ENCODE assay signal across 20 mouse cellular contexts in genomic region chr13:95780038-95780437, GRCm38 (mm10).
A peak's percentile ranks its signal among the peaks of the same experiment; 100 is the strongest.
DNase-seq lines count a peak whose midpoint lies in the region; ATAC-seq and TF ChIP-seq lines count a peak whose summit lies in the region.
"Had no signal": no experiment of that assay in that cellular context is flagged by ENCODE, and none has a peak within 500 bp of the region (broad histone marks: within the 10 kb centered on the region; RNA-seq: fewer than 3 reads in every experiment).

No protein-coding gene starts in this region.

- no peaks in the 10 kb centered on the region for H3K36me3 ChIP-seq in liver, adult 2 months (ENCODE audit: control insufficient read depth, insufficient read depth, low read length)
- H3K36me3 ChIP-seq in liver, embryonic 12.5 days = no peaks in the 10 kb centered on the region
- H3K36me3 ChIP-seq in embryonic facial prominence, embryonic 14.5 days (ENCODE audit: control insufficient read depth, insufficient read depth, low read length) = no peaks in the 10 kb centered on the region
- H3K36me3 ChIP-seq in hindbrain, embryonic 14.5 days (replicated peaks; ENCODE audit: control insufficient read depth, insufficient read depth) = no peaks in the 10 kb centered on the region
- H3K36me3 ChIP-seq: embryonic facial prominence, embryonic 13.5 days; heart, embryonic 13.5 days had no signal

- TF ChIP-seq CTCF in liver, adult 2 months (IDR thresholded peaks at IDR 0.05; ENCODE audit: low read depth, low read length) = no peak

- H3K4me2 ChIP-seq in liver, embryonic 12.5 days = no peak overlapping the region
- no peak overlapping the region for H3K4me2 ChIP-seq in embryonic facial prominence, embryonic 14.5 days (ENCODE audit: low read depth, low read length)
- H3K4me2 ChIP-seq in hindbrain, embryonic 14.5 days (replicated peaks) = no peak overlapping the region
- H3K4me2 ChIP-seq: forebrain, embryonic 13.5 days; heart, embryonic 13.5 days had no signal

- ATAC-seq in liver, embryonic 12.5 days = no peak
- no peak for ATAC-seq in embryonic facial prominence, embryonic 14.5 days (ENCODE audit: low read depth)
- no peak for ATAC-seq in hindbrain, embryonic 14.5 days (ENCODE audit: low FRiP score)
- ATAC-seq: activated CD4-positive, CD25-positive, alpha-beta regulatory T cell, adult 4 months; forebrain, embryonic 13.5 days; forebrain, postnatal 0 days; Patski had no signal

- H3K4me3 ChIP-seq in liver, adult 2 months (ENCODE audit: insufficient read depth, low read depth, low read length) = no peak overlapping the region
- H3K4me3 ChIP-seq in liver, embryonic 12.5 days = no peak overlapping the region
- no peak overlapping the region for H3K4me3 ChIP-seq in embryonic facial prominence, embryonic 14.5 days (ENCODE audit: low read depth, low read length)
- no peak overlapping the region for H3K4me3 ChIP-seq in hindbrain, embryonic 14.5 days (replicated peaks; ENCODE audit: low read length)
- H3K4me3 ChIP-seq: embryonic facial prominence, embryonic 13.5 days; forebrain, embryonic 13.5 days; gastrocnemius, adult 2 months; heart, embryonic 13.5 days had no signal

- peaks cover 71% of the 10 kb centered on the region for H3K4me1 ChIP-seq in liver, adult 2 months (ENCODE audit: control insufficient read depth, insufficient read depth, low read length)
- peaks cover 48% of the 10 kb centered on the region for H3K4me1 ChIP-seq in liver, embryonic 12.5 days
- H3K4me1 ChIP-seq in embryonic facial prominence, embryonic 14.5 days (ENCODE audit: control insufficient read depth, insufficient read depth, low read length) = peaks cover 16% of the 10 kb centered on the region
- H3K4me1 ChIP-seq in hindbrain, embryonic 14.5 days (replicated peaks; ENCODE audit: control insufficient read depth, insufficient read depth, low read length) = peaks cover 7% of the 10 kb centered on the region; the same call in 1 of the 2 replicates

- H3K27ac ChIP-seq in liver, adult 2 months (replicated peaks; ENCODE audit: insufficient read depth, low read depth, low read length) = peak overlapping the region; percentile 15
- no peak overlapping the region for H3K27ac ChIP-seq in liver, embryonic 12.5 days
- H3K27ac ChIP-seq in embryonic facial prominence, embryonic 14.5 days (replicated peaks; ENCODE audit: low read depth, low read length) = peak overlapping the region; percentile 28; the same call in 1 of the 2 replicates
- no peak overlapping the region for H3K27ac ChIP-seq in hindbrain, embryonic 14.5 days
- H3K27ac ChIP-seq: embryonic facial prominence, embryonic 13.5 days; forebrain, embryonic 13.5 days; gastrocnemius, adult 2 months; heart, embryonic 13.5 days had no signal

- peak; percentile 18 for DNase-seq in kidney, adult 9 months
- no peak for DNase-seq in kidney, postnatal 4 days
- peak; percentile 69 for DNase-seq in liver, adult 2 months (ENCODE audit: extremely low read depth, low read depth, low spot score)
- DNase-seq in embryonic facial prominence, embryonic 14.5 days (ENCODE audit: low spot score) = no peak
- DNase-seq in hindbrain, embryonic 14.5 days (ENCODE audit: low spot score) = no peak
- DNase-seq: adrenal gland, postnatal 14 days; cerebellum, adult 11-12 months; cerebellum, adult 9-10 months; cerebellum, postnatal 25 days; forebrain, postnatal 0 days; gastrocnemius, adult 2 months; gastrocnemius, postnatal 25 days; heart, postnatal 36 days had no signal

- WGBS in liver, adult 2 months = 50% methylated on average over 7 of the region's 7 CpGs
- WGBS in liver, embryonic 12.5 days (ENCODE audit: insufficient replicate concordance) = 74% methylated on average over 7 of the region's 7 CpGs
- WGBS in embryonic facial prominence, embryonic 14.5 days = 65% methylated on average over 7 of the region's 7 CpGs
- WGBS in hindbrain, embryonic 14.5 days = 82% methylated on average over 7 of the region's 7 CpGs

- no peaks in the 10 kb centered on the region for H3K27me3 ChIP-seq in liver, adult 2 months (ENCODE audit: control insufficient read depth, insufficient read depth, low read length)
- H3K27me3 ChIP-seq in liver, embryonic 12.5 days (replicated peaks) = no peaks in the 10 kb centered on the region
- no peaks in the 10 kb centered on the region for H3K27me3 ChIP-seq in embryonic facial prominence, embryonic 14.5 days (replicated peaks; ENCODE audit: control insufficient read depth, insufficient read depth, low read length)
- H3K27me3 ChIP-seq in hindbrain, embryonic 14.5 days (ENCODE audit: control insufficient read depth, insufficient read depth, low read length) = no peaks in the 10 kb centered on the region
- H3K27me3 ChIP-seq: CH12.LX; embryonic facial prominence, embryonic 13.5 days; forebrain, embryonic 13.5 days; heart, embryonic 13.5 days; Patski had no signal

- no peak for TF ChIP-seq POLR2A in liver, adult 2 months (IDR thresholded peaks at IDR 0.05; ENCODE audit: extremely low read depth, insufficient read depth, low read length)

- H3K9me3 ChIP-seq in liver, embryonic 12.5 days (replicated peaks) = no peaks in the 10 kb centered on the region
- H3K9me3 ChIP-seq in embryonic facial prominence, embryonic 14.5 days (ENCODE audit: control insufficient read depth, low read length) = no peaks in the 10 kb centered on the region
- no peaks in the 10 kb centered on the region for H3K9me3 ChIP-seq in hindbrain, embryonic 14.5 days (ENCODE audit: control insufficient read depth, low read length)
- H3K9me3 ChIP-seq: embryonic facial prominence, embryonic 13.5 days; forebrain, embryonic 13.5 days; heart, embryonic 13.5 days had no signal

- peaks cover 51% of the 10 kb centered on the region for H3K79me2 ChIP-seq in liver, adult 2 months (ENCODE audit: control insufficient read depth, insufficient read depth, low read length)

- no peak overlapping the region; the same call in 1 of the 2 replicates for H3K9ac ChIP-seq in liver, adult 2 months (ENCODE audit: low read depth, low read length)
- H3K9ac ChIP-seq in liver, embryonic 12.5 days = no peak overlapping the region
- H3K9ac ChIP-seq in embryonic facial prominence, embryonic 14.5 days (ENCODE audit: low read depth, low read length) = no peak overlapping the region
- no peak overlapping the region for H3K9ac ChIP-seq in hindbrain, embryonic 14.5 days
- H3K9ac ChIP-seq: embryonic facial prominence, embryonic 13.5 days; forebrain, embryonic 13.5 days; forebrain, postnatal 0 days; heart, embryonic 13.5 days had no signal

Comparison
In these comparisons a context has a peak if more than half of its experiments do, and no peak if none do; other contexts are left out.
1. DNase-seq: peak in kidney, adult 9 months (single experiment) and liver, adult 2 months (single experiment); none in kidney, postnatal 4 days (0 of 2), embryonic facial prominence, embryonic 14.5 days (single experiment) and hindbrain, embryonic 14.5 days (single experiment).
2. H3K27ac ChIP-seq: peak in liver, adult 2 months (single experiment) and embryonic facial prominence, embryonic 14.5 days (single experiment); none in liver, embryonic 12.5 days (single experiment) and hindbrain, embryonic 14.5 days (single experiment).